Mouse (Mus musculus) MEL (cell line): ENCODE results near the gene Scarb2. TPM values are rescaled to one million over a fixed set of nuclear protein-coding genes. Genes with fewer than 3 reads are reported as not detected.
A peak's percentile ranks its signal among the peaks of the same experiment; 100 is the strongest.

Experiments
- DNase-seq: peaks from one replicate; pipeline ENCODE4 v3.0.0; 2011; ENCODE audit warnings: low read depth, low spot score
- H3K27ac ChIP-seq: 2 replicates; pipeline ENCODE4 v1.5.1; 2012; ENCODE audit warnings: low read depth, mild to moderate bottlenecking, control low read depth, low read length, moderate library complexity; ENCODE audit not compliant: control insufficient read depth
- H3K27me3 ChIP-seq, 2 experiments: fragments of 150-350 bp in 1 of 2; sonication (generic) in 1 of 2; 2 replicates each; pipeline ENCODE4 v1.6.1; 2012; ENCODE audit warnings: low read length in 2 of 2, mild to moderate bottlenecking in 2 of 2, improper control_type of control experiment in 1 of 2, moderate library complexity in 1 of 2; ENCODE audit not compliant: insufficient read depth in 2 of 2, control insufficient read depth in 1 of 2
- H3K36me3 ChIP-seq, 2 experiments: 2 replicates each; pipeline ENCODE4 v1.6.1; 2012 to 2014; ENCODE audit warnings: low read length in 2 of 2, improper control_type of control experiment in 1 of 2, inconsistent platforms in 1 of 2, mild to moderate bottlenecking in 1 of 2; ENCODE audit not compliant: insufficient read depth in 2 of 2, control insufficient read depth in 1 of 2
- H3K4me1 ChIP-seq, 2 experiments: fragments of 150-350 bp in 1 of 2; sonication (generic) in 1 of 2; 2 replicates each; pipeline ENCODE4 v1.6.1; 2012; ENCODE audit warnings: low read length in 2 of 2, improper control_type of control experiment in 1 of 2, mild to moderate bottlenecking in 1 of 2; ENCODE audit not compliant: insufficient read depth in 2 of 2, control insufficient read depth in 1 of 2
- H3K4me3 ChIP-seq, 2 experiments: fragments of 150-350 bp in 1 of 2; sonication (generic) in 1 of 2; 2 replicates each; pipeline ENCODE4 v1.5.1; 2012; ENCODE audit warnings: low read depth in 2 of 2, low read length in 2 of 2, mild to moderate bottlenecking in 2 of 2, moderate library complexity in 2 of 2, control low read depth in 1 of 2, improper control_type of control experiment in 1 of 2; ENCODE audit not compliant: control insufficient read depth in 1 of 2, insufficient read depth in 1 of 2
- H3K79me2 ChIP-seq: 2 replicates; pipeline ENCODE4 v1.6.1; 2012; ENCODE audit warnings: mild to moderate bottlenecking, low read length, moderate library complexity; ENCODE audit not compliant: control insufficient read depth, poor library complexity, insufficient read depth
- H3K9ac ChIP-seq: 2 replicates; pipeline ENCODE4 v1.6.1; 2012; ENCODE audit warnings: low read depth, mild to moderate bottlenecking, control low read depth, low read length, moderate library complexity; ENCODE audit not compliant: control insufficient read depth, poor library complexity, severe bottlenecking
- H3K9me3 ChIP-seq: fragments of 150-350 bp; sonication (generic); replicated peaks from 2 replicates; pipeline ENCODE4 v1.6.1; 2012; ENCODE audit warnings: mild to moderate bottlenecking, low read length, improper control_type of control experiment, moderate library complexity; ENCODE audit not compliant: insufficient read depth
- BHLHE40 ChIP-seq: IDR thresholded peaks from 2 replicates; pipeline ENCODE4 v1.6.1; 2012; ENCODE audit warnings: low read depth, mild to moderate bottlenecking, inconsistent platforms, low read length, improper control_type of control experiment, borderline replicate concordance
- CHD1 ChIP-seq: IDR thresholded peaks from 2 replicates; pipeline ENCODE4 v1.6.1; 2012; ENCODE audit warnings: low read depth, mild to moderate bottlenecking, inconsistent platforms, low read length, improper control_type of control experiment
- CTCF ChIP-seq, 3 experiments: IDR thresholded peaks in 2 of 3; conservative IDR thresholded peaks in 1 of 3; 2 replicates each; pipeline ENCODE4 v1.5.1; 2011 to 2012; ENCODE audit warnings: low read length in 3 of 3, low read depth in 2 of 3, mild to moderate bottlenecking in 2 of 3, improper control_type of control experiment in 1 of 3, inconsistent platforms in 1 of 3, mixed read lengths in 1 of 3, moderate library complexity in 1 of 3; ENCODE audit not compliant: control insufficient read depth in 1 of 3, insufficient read depth in 1 of 3, poor library complexity in 1 of 3, severe bottlenecking in 1 of 3
- EP300 ChIP-seq, 2 experiments: IDR thresholded peaks; 2 replicates each; pipeline ENCODE4 v1.6.1; 2011; ENCODE audit warnings: improper control_type of control experiment in 2 of 2, low read length in 2 of 2, low read depth in 1 of 2, mild to moderate bottlenecking in 1 of 2
- ETS1 ChIP-seq: IDR thresholded peaks from 2 replicates; pipeline ENCODE4 v1.6.1; 2012; ENCODE audit warnings: low read depth, mild to moderate bottlenecking, inconsistent platforms, low read length, improper control_type of control experiment, moderate library complexity
- GATA1 ChIP-seq: IDR thresholded peaks from 2 replicates; pipeline ENCODE4 v1.6.1; 2011; ENCODE audit warnings: low read depth, low read length, improper control_type of control experiment
- HCFC1 ChIP-seq: IDR thresholded peaks from 2 replicates; pipeline ENCODE4 v1.6.1; 2012; ENCODE audit warnings: low read depth, mild to moderate bottlenecking, inconsistent platforms, low read length, improper control_type of control experiment, moderate library complexity
- JUND ChIP-seq: IDR thresholded peaks from 2 replicates; pipeline ENCODE4 v1.6.1; 2011; ENCODE audit warnings: low read depth, mild to moderate bottlenecking, improper control_type of control experiment, low read length
- KAT2A ChIP-seq: conservative IDR thresholded peaks from 2 replicates; pipeline ENCODE4 v1.6.1; 2012; ENCODE audit warnings: low read depth, low read length, improper control_type of control experiment, inconsistent platforms
- MAFK ChIP-seq: IDR thresholded peaks from 2 replicates; pipeline ENCODE4 v1.6.1; 2011; ENCODE audit warnings: low read depth, mild to moderate bottlenecking, low read length, improper control_type of control experiment, borderline replicate concordance
- MAZ ChIP-seq: IDR thresholded peaks from 2 replicates; pipeline ENCODE4 v1.6.1; 2012; ENCODE audit warnings: low read depth, mild to moderate bottlenecking, inconsistent platforms, low read length, improper control_type of control experiment
- MEF2A ChIP-seq: IDR thresholded peaks from 2 replicates; pipeline ENCODE4 v1.6.1; 2014; ENCODE audit warnings: low read depth, mild to moderate bottlenecking, inconsistent platforms, low read length, improper control_type of control experiment; ENCODE audit not compliant: poor library complexity, insufficient replicate concordance, severe bottlenecking; ENCODE audit errors: extremely low read depth
- MXI1 ChIP-seq: IDR thresholded peaks from 2 replicates; pipeline ENCODE4 v1.6.1; 2011; ENCODE audit warnings: mild to moderate bottlenecking, low read depth, low read length, improper control_type of control experiment
- MYC ChIP-seq: IDR thresholded peaks from 2 replicates; pipeline ENCODE4 v1.6.1; 2011; ENCODE audit warnings: low read depth, mild to moderate bottlenecking, low read length, improper control_type of control experiment, moderate library complexity
- NELFE ChIP-seq: IDR thresholded peaks from 2 replicates; pipeline ENCODE4 v1.6.1; 2011; ENCODE audit warnings: low read depth, low read length, improper control_type of control experiment
- POLR2A ChIP-seq, 2 experiments: IDR thresholded peaks; 2 replicates each; pipeline ENCODE4 v1.6.1; 2011 to 2012; ENCODE audit warnings: low read length in 2 of 2, mild to moderate bottlenecking in 2 of 2, control low read depth in 1 of 2, improper control_type of control experiment in 1 of 2, low read depth in 1 of 2, moderate library complexity in 1 of 2; ENCODE audit not compliant: control insufficient read depth in 1 of 2, insufficient read depth in 1 of 2, poor library complexity in 1 of 2
- POLR2AphosphoS2 ChIP-seq: IDR thresholded peaks from 2 replicates; pipeline ENCODE4 v1.6.1; 2011; ENCODE audit warnings: low read length, improper control_type of control experiment
- POLR2AphosphoS5 ChIP-seq: IDR thresholded peaks from 2 replicates; pipeline ENCODE4 v1.6.1; 2012; ENCODE audit warnings: low read depth, borderline replicate concordance, mild to moderate bottlenecking, inconsistent platforms, low read length, moderate library complexity, mixed read lengths
- RCOR1 ChIP-seq: IDR thresholded peaks from 2 replicates; pipeline ENCODE4 v1.6.1; 2012; ENCODE audit warnings: low read depth, mild to moderate bottlenecking, inconsistent platforms, low read length, improper control_type of control experiment
- SIN3A ChIP-seq: IDR thresholded peaks from 2 replicates; pipeline ENCODE4 v1.6.1; 2012; ENCODE audit warnings: low read length, improper control_type of control experiment, inconsistent platforms
- SMC3 ChIP-seq: IDR thresholded peaks from 2 replicates; pipeline ENCODE4 v1.6.1; 2011; ENCODE audit warnings: low read depth, low read length, improper control_type of control experiment
- TAL1 ChIP-seq: IDR thresholded peaks from 2 replicates; pipeline ENCODE4 v1.6.1; 2012; ENCODE audit warnings: mild to moderate bottlenecking, inconsistent platforms, low read length, moderate library complexity, mixed read lengths
- TBP ChIP-seq: IDR thresholded peaks from 2 replicates; pipeline ENCODE4 v1.8.0; 2011; ENCODE audit warnings: low read depth, low read length, improper control_type of control experiment
- TCF12 ChIP-seq: IDR thresholded peaks from 2 replicates; pipeline ENCODE4 v1.6.1; 2014; ENCODE audit warnings: low read depth, mild to moderate bottlenecking, inconsistent platforms, low read length, improper control_type of control experiment, moderate library complexity
- USF1 ChIP-seq: IDR thresholded peaks from 2 replicates; pipeline ENCODE4 v1.6.1; 2014; ENCODE audit warnings: low read depth, mild to moderate bottlenecking, inconsistent platforms, low read length, improper control_type of control experiment, moderate library complexity
- USF2 ChIP-seq, 2 experiments: IDR thresholded peaks; 2 replicates each; pipeline ENCODE4 v1.6.1; 2011 to 2012; ENCODE audit warnings: improper control_type of control experiment in 2 of 2, low read length in 2 of 2, borderline replicate concordance in 1 of 2, inconsistent platforms in 1 of 2, low read depth in 1 of 2, mild to moderate bottlenecking in 1 of 2; ENCODE audit not compliant: insufficient read depth in 1 of 2
- ZC3H11A ChIP-seq: IDR thresholded peaks from 2 replicates; pipeline ENCODE4 v1.6.1; 2012; ENCODE audit warnings: low read depth, mild to moderate bottlenecking, inconsistent platforms, low read length, improper control_type of control experiment
- ZKSCAN1 ChIP-seq: IDR thresholded peaks from 2 replicates; pipeline ENCODE4 v1.6.1; 2012; ENCODE audit warnings: low read depth, mild to moderate bottlenecking, inconsistent platforms, low read length, improper control_type of control experiment, moderate library complexity
- ZNF384 ChIP-seq: IDR thresholded peaks from 2 replicates; pipeline ENCODE4 v1.6.1; 2012; ENCODE audit warnings: low read depth, mild to moderate bottlenecking, inconsistent platforms, low read length, improper control_type of control experiment
- polyA plus RNA-seq, 2 experiments: library from polyadenylated mRNA; stranded (reverse) in 1 of 2; unstranded in 1 of 2; fragments of >175 nt in 1 of 2; fragments of >200 nt in 1 of 2; gene quantifications; 2 replicates each; pipeline versions ENCODE4 v1.2.1 to v1.2.4; 2012; ENCODE audit warnings: low replicate concordance in 2 of 2, low read depth in 1 of 2; ENCODE audit not compliant: insufficient read length in 2 of 2, insufficient read depth in 1 of 2, missing spikeins in 1 of 2
- total RNA-seq: library from RNA; depleted of rRNA; stranded (reverse); fragments of 300-350 nt; gene quantifications from 2 replicates; pipeline ENCODE4 v1.2.3, GENCODE M21; 2012

Gene Scarb2
- total and polyA plus RNA-seq, 3 experiments, result 13.6 to 16.5 TPM; not detected in 1

GRCm38 (mm10) chr5:92438540-92438939, 68.1 kb downstream of the Scarb2 start:
- no peak for TF ChIP-seq KAT2A
- TF ChIP-seq MXI1, result no peak
- TF ChIP-seq MYC, result 0 out of 2 replicates have a peak, but pooled peaks have one; percentile 27
- no peak for TF ChIP-seq MAZ
- TF ChIP-seq TCF12, result peak; percentile 61
- TF ChIP-seq NELFE, result no peak
- no peak for TF ChIP-seq MEF2A
- TF ChIP-seq TBP, result peak; percentile 58; the same call in 1 of the 2 replicates
- peak; percentile 79 for TF ChIP-seq BHLHE40
- no peak for TF ChIP-seq USF2 (IDR thresholded peaks at IDR 0.05; ENCODE audit: borderline replicate concordance in 1 of 2, insufficient read depth in 1 of 2, low read depth in 1 of 2, low read length in 2 of 2)
- TF ChIP-seq SIN3A, result no peak; the same call in 1 of the 2 replicates
- peak; percentile 85 for TF ChIP-seq GATA1
- TF ChIP-seq EP300 (IDR thresholded peaks at IDR 0.05; ENCODE audit: low read depth in 1 of 2, low read length in 2 of 2), result peak; percentile 59 to 86; a peak in 3 of 4 replicates
- TF ChIP-seq HCFC1, result no peak
- no peak for TF ChIP-seq POLR2AphosphoS5
- TF ChIP-seq SMC3, result no peak
- TF ChIP-seq POLR2A (IDR thresholded peaks at IDR 0.05; ENCODE audit: control insufficient read depth in 1 of 2, insufficient read depth in 1 of 2, low read depth in 1 of 2, low read length in 2 of 2, poor library complexity in 1 of 2), result no peak
- TF ChIP-seq ZNF384, result no peak
- no peak for TF ChIP-seq ETS1
- peak; percentile 80 for TF ChIP-seq TAL1
- no peaks in the 10 kb centered on the region for H3K9me3 ChIP-seq
- H3K79me2 ChIP-seq, result peaks cover 13% of the 10 kb centered on the region
- H3K27me3 ChIP-seq, result no peaks in the 10 kb centered on the region
- peak overlapping the region; percentile 1; the same call in 1 of the 2 replicates for H3K9ac ChIP-seq
- DNase-seq, result peak; percentile 79
- H3K4me3 ChIP-seq, result peak overlapping the region in 1 of 2 experiments; percentile 29; a peak in 2 of 4 replicates
- H3K4me1 ChIP-seq, result peaks cover 13 to 22% of the 10 kb centered on the region in 2 experiments
- H3K27ac ChIP-seq, result peak overlapping the region; percentile 78
- H3K36me3 ChIP-seq, result peaks cover 0 to 19% of the 10 kb centered on the region in 2 experiments; a peak in 2 of 4 replicates

- Histone ChIP-seq H3K4me1 (peaks cover 13 to 22% of the 10 kb centered on the region in 2 experiments), H3K27ac (peak within 1 kb of the TSS; percentile 78), H3K79me2 (peaks cover 35% of the 10 kb centered on the region), H3K4me3 (peak within 1 kb of the TSS; percentile 73 to 93), H3K27me3 (no peaks in the 10 kb centered on the region), H3K9me3 (no peaks in the 10 kb centered on the region), H3K9ac (peak within 1 kb of the TSS; percentile 93), H3K36me3 (peaks cover under 1 to 31% of the 10 kb centered on the region in 2 experiments; a peak in 3 of 4 replicates)
- DNase-seq, result peak; percentile 99
- TF ChIP-seq ZC3H11A (no peak), MAFK (no peak), ETS1 (peak; percentile 83), TAL1 (peak; percentile 22; the same call in 1 of the 2 replicates), SMC3 (no peak), CTCF (IDR thresholded peaks at IDR 0.05 in 2 of 3, conservative IDR thresholded peaks at IDR 0.05 in 1 of 3; ENCODE audit: control insufficient read depth in 1 of 3, insufficient read depth in 1 of 3, low read depth in 2 of 3, low read length in 3 of 3, poor library complexity in 1 of 3, severe bottlenecking in 1 of 3) (0 out of 6 replicates have a peak, but pooled peaks of 1 of the 3 experiments have one; percentile 13), JUND (no peak), CHD1 (0 out of 2 replicates have a peak, but pooled peaks have one; percentile 29), ZKSCAN1 (no peak), TCF12 (peak; percentile 90), POLR2AphosphoS2 (peak; percentile 61; the same call in 1 of the 2 replicates), USF1 (peak; percentile 94), SIN3A (peak; percentile 96), RCOR1 (peak; percentile 49; the same call in 1 of the 2 replicates), TBP (peak; percentile 90), GATA1 (0 out of 2 replicates have a peak, but pooled peaks have one; percentile 6), EP300 (IDR thresholded peaks at IDR 0.05; ENCODE audit: low read depth in 1 of 2, low read length in 2 of 2) (peak in 1 of 2 experiments; percentile 63; a peak in 2 of 4 replicates), MXI1 (peak; percentile 97)
Measured at GRCm38 (mm10) chr5:92435025-92435584, 71.5 kb downstream of the Scarb2 start, which contains the start of gene Nup54. TSS of gene Nup54 (minus strand) at chr5:92435219.
